Mouse (Mus musculus): Measurements from ENCODE around the gene Gdpd4.

DNA sequence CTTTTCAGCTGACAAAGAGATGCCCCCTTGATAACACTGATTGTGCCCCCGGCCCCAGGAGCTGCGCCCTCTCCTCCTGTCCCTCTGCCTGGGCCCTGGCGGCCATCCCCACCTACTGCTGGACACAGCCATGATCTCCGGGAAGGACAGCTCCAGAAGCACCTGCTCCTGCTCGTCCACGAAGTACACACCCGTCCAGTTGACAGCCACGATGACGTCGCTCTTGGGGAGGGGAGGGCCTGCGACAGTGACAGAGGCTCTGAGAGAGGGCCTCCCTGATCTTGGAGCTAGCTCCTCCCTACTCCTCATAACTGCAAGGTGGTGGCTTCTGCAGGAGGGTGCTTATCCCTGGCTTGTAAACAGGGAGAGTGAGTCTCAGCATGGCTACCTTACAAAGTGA is 146.5 kb downstream of the Gdpd4 start:
- TF ChIP-seq CTCF (IDR thresholded peaks at IDR 0.05; ENCODE audit: low read depth), result no peak
- TF ChIP-seq EP300 (optimal IDR thresholded peaks at IDR 0.05), result no peak

All from stomach, postnatal 0 days (tissue).